Mouse (Mus musculus) embryonic fibroblast, embryonic 13.5 days (primary cell): ENCODE data around the gene 2010300C02Rik. TPM values are rescaled to one million over a fixed set of nuclear protein-coding genes. Genes with fewer than 3 reads are reported as not detected.

Experiments
- H3K27ac ChIP-seq: 2 replicates; pipeline ENCODE4 v1.5.1; 2012; ENCODE audit warnings: low read length, control low read depth, inconsistent platforms; ENCODE audit not compliant: insufficient read depth
- H3K4me1 ChIP-seq: 2 replicates; pipeline ENCODE4 v1.6.1; 2011; ENCODE audit warnings: low read length; ENCODE audit not compliant: control insufficient read depth, insufficient read depth
- H3K4me3 ChIP-seq: 2 replicates; pipeline ENCODE4 v1.5.1; 2011; ENCODE audit warnings: mild to moderate bottlenecking, control low read depth, low read length; ENCODE audit not compliant: insufficient read depth
- CTCF ChIP-seq: IDR thresholded peaks from 2 replicates; pipeline ENCODE4 v1.5.1; 2011; ENCODE audit warnings: mild to moderate bottlenecking, control low read depth, low read length, moderate library complexity, borderline replicate concordance; ENCODE audit not compliant: insufficient read depth
- POLR2A ChIP-seq: IDR thresholded peaks from 2 replicates; pipeline ENCODE4 v1.6.1; 2011; ENCODE audit warnings: low read depth, mild to moderate bottlenecking, control low read depth, low read length, moderate library complexity
- polyA plus RNA-seq: library from polyadenylated mRNA; stranded (reverse); fragments of >200 nt; gene quantifications from 2 replicates; pipeline ENCODE4 v1.2.4, GENCODE M21; 2011; ENCODE audit warnings: low read depth; ENCODE audit not compliant: missing spikeins, insufficient read length

Gene 2010300C02Rik
- polyA plus RNA-seq, 1 experiment: 0.18 TPM

- H3K4me1 ChIP-seq: no peaks in the 10 kb centered on the region; the same call in 1 of the 2 replicates
- H3K4me3 ChIP-seq: no peak overlapping the region
- TF ChIP-seq POLR2A: no peak
- no peak for TF ChIP-seq CTCF
- no peak overlapping the region for H3K27ac ChIP-seq
Measured at GRCm38 (mm10) chr1:37630412-37631210, 89.3 kb downstream of the 2010300C02Rik start.

- H3K27ac ChIP-seq: no peak overlapping the region
- H3K4me1 ChIP-seq: no peaks in the 10 kb centered on the region; the same call in 1 of the 2 replicates
- no peak for TF ChIP-seq CTCF
- TF ChIP-seq POLR2A: no peak
- H3K4me3 ChIP-seq: no peak overlapping the region
Measured at GRCm38 (mm10) chr1:37629876-37630275, 90.0 kb downstream of the 2010300C02Rik start.

- Histone ChIP-seq H3K27ac (no peak overlapping the region), H3K4me1 (no peaks in the 10 kb centered on the region; the same call in 1 of the 2 replicates), H3K4me3 (no peak overlapping the region)
- no peak for TF ChIP-seq CTCF
- TF ChIP-seq POLR2A: no peak
Measured at GRCm38 (mm10) chr1:37628749-37629148, 91.1 kb downstream of the 2010300C02Rik start.

- Histone ChIP-seq H3K4me3 (no peak overlapping the region), H3K27ac (no peak overlapping the region), H3K4me1 (no peaks in the 10 kb centered on the region)
- TF ChIP-seq POLR2A (no peak), CTCF (no peak)
Measured at GRCm38 (mm10) chr1:37624185-37624584, 95.7 kb downstream of the 2010300C02Rik start.

DNA sequence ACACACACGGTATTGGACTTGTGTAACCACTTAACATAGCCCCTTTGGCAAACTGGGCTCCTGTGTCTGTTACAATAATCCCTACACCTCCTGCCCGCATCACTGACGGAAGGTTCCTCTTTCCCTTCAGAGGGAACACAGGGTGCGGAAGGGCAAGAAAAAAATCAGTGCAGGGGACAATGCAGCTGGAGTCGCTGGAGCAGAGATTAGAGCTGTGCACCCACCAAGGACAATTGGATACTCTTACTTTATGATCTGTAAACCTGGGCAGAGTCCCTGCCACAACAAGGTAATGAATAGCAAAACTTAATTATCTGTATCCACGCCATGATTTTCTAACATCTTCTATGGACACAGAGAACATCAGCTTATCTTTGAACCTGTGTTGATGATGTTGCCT lies 97.8 kb downstream of the 2010300C02Rik start:
- TF ChIP-seq CTCF (no peak), POLR2A (no peak)
- no peak overlapping the region for H3K27ac ChIP-seq
- no peak overlapping the region for H3K4me3 ChIP-seq
- H3K4me1 ChIP-seq: no peaks in the 10 kb centered on the region

GRCm38 (mm10) chr1:37619542-37619941 lies 100.3 kb downstream of the 2010300C02Rik start:
- H3K4me3 ChIP-seq: no peak overlapping the region
- H3K27ac ChIP-seq: no peak overlapping the region
- no peaks in the 10 kb centered on the region for H3K4me1 ChIP-seq
- TF ChIP-seq CTCF (no peak), POLR2A (no peak)

DNA sequence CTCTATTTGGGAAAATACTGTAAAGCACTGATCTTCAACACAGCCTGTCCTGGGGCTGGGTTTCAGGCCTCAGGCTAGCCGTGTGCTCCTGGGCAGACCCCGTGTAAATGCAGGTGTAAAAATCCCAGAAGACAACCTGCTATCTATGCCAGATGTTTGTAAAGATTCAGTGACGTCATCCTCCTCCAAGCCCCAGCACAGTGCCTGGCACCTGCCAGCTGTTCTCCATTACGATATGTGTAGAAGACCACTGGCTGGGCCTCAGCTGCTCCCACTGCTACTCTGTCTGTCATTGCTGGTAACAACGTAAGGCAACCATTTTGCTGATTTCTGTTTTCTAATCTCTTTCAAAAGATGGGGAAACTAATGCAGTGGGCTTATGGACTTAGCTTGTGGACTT lies 102.8 kb downstream of the 2010300C02Rik start:
- Histone ChIP-seq H3K4me3 (no peak overlapping the region), H3K27ac (no peak overlapping the region), H3K4me1 (no peaks in the 10 kb centered on the region)
- TF ChIP-seq CTCF (no peak), POLR2A (no peak)

DNA sequence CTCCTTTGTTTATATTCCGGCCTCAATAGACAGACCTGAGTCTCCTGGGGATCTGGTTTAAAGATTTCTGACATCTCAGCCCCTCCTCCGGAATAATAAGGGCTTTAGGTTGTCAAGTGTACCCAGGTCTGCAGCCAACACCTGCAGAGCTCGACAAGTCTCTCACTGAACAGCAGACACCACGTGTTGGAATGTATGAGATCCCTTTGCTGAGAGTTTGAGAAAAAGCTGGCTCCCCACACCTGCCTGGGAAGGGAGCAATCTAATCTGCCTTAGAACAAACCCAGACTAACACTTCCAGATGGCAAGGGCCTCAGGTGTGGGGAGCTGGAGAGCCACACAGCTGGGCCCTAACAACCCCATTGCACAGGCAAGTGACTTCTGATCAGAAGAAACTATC lies 103.3 kb downstream of the 2010300C02Rik start:
- no peaks in the 10 kb centered on the region for H3K4me1 ChIP-seq
- no peak overlapping the region for H3K4me3 ChIP-seq
- TF ChIP-seq POLR2A: no peak
- no peak for TF ChIP-seq CTCF
- no peak overlapping the region for H3K27ac ChIP-seq

- Histone ChIP-seq H3K4me3 (no peak overlapping the region), H3K4me1 (no peaks in the 10 kb centered on the region), H3K27ac (no peak overlapping the region)
- no peak for TF ChIP-seq CTCF
- TF ChIP-seq POLR2A: no peak
Measured at GRCm38 (mm10) chr1:37615290-37616040, 104.4 kb downstream of the 2010300C02Rik start.

DNA sequence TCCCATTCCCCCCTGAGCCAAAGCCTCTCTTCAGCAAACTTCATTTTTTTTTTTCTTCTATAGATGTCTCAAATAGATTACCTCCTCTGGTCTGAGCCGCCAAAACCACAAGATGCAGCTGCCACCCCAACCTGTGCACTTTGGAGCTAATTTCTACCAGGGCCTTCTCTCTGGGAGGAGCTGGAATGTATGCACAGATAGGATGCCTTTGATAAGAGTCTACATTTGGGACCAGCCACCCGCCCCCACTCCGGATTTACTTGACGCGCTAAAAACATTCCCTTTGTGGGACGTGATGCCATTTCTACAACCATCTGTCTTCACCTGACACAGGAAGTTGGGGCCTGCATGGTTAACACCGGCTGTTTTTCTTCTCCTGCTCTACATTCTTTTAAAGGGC lies 105.0 kb downstream of the 2010300C02Rik start:
- no peak overlapping the region for H3K4me3 ChIP-seq
- no peak overlapping the region for H3K27ac ChIP-seq
- no peak for TF ChIP-seq CTCF
- no peaks in the 10 kb centered on the region for H3K4me1 ChIP-seq
